Mouse (Mus musculus): ENCODE data around the gene Rab31.
A peak's percentile ranks its signal among the peaks of the same experiment; 100 is the strongest.

The Rab31 gene

DNA sequence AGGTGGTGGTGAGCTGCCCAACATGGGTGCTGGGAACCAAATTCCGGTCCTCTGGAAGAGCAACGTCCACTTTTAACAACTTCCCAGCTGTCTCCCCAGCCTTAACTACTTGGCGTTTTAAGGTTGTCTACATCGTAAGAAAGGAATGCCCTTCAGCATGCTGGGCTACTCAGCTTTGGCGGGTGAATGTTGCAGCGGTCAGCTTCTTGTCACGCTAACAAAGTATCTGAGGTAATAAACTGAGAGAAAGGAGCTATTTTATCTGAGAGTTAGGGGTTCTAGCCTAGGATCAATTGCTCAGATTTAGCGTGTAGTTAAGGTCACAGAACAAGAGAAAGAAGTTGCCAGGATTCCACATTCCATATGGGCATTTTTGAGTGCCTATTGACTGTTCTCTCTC lies 71.2 kb downstream of the Rab31 start:
- DNase-seq, result no peak

DNA sequence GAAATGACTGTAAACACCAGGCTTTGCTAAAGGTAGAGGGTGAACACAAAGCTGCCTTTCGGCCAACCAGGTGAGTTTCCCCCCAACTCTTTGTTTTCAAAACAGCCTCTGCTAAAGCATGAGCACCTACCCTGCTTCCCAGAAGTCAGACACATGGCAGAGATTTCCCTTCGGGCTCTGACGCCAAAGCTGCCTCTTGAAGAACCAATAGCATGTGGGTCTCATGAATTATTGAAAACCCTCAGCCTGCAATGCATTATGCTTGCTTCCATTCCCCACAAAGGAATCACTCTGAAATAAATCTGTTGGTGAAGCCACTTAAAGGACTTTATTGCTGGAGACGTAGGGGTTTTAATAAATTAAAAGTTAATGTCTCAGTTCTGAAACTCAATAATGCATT lies 72.5 kb downstream of the Rab31 start:
- DNase-seq, result no peak

DNA sequence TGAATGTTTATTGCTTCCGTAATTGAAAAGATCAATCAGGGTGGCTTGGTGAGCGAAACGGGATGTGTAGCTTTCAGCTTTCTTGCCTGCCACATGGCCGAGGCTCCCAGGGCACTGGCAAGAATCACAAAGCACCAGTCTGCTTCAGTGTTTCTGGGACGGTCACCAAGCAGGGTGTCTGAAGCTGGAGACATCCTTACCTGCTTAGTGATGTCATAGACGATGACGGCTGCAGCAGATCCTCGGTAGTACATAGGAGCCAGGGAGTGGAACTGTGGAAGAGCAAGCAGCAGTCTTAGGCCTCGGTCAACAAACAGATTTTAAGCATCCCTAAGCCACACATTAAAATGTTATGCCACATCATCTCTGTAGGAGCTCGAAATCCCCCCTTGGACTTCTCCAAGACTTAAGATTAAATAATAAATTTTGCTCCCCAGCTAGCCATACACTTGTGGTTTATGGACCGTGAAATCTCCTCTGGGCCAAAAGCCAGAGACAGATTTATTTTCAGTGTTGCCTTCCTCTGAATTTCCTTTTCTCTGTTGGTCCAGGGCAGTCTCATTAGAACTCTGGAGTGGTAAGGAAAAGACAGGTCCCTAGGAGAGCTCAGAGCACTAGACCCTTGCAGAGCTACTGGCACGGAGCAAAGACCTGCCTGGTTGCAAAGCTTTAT lies 74.6 kb downstream of the Rab31 start:
- no peak for DNase-seq

DNA sequence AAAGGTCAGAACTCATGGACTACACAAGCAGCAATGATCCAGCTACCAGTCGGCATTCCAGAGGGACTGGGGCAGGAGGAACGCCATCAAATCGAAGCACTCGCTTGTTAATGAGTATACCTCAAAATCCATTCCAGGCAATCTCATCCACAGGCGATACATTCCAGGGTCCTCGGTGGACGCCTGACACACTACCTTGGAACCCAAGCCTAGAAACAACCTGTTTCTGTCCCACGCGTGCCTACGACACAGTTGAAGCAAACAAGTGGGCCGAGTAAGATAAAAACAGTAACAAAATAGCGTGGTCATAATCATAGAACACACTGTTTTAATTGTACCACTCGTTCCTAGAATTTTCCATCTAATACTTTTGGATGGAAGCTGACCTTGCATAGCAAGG lies 75.6 kb downstream of the Rab31 start:
- DNase-seq, result no peak

DNA sequence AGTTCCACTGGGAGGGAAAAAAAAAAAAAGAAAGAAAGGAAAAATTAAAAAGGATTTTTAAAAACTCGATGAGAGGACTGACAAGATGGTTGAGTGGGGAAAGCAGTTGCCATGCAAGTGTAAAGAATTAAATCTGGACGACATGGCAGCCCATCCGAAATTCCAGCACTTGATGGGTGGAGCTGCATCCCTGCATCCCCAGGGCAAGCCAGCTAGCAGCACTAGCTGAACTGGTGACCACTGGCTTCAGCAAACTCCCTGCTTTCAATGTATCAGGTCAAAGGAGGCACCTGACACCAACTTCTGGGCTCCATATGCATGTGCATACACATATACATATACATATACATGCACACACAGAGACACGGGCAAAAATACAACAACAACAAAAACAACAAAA lies 80.3 kb downstream of the Rab31 start:
- DNase-seq, result no peak

DNA sequence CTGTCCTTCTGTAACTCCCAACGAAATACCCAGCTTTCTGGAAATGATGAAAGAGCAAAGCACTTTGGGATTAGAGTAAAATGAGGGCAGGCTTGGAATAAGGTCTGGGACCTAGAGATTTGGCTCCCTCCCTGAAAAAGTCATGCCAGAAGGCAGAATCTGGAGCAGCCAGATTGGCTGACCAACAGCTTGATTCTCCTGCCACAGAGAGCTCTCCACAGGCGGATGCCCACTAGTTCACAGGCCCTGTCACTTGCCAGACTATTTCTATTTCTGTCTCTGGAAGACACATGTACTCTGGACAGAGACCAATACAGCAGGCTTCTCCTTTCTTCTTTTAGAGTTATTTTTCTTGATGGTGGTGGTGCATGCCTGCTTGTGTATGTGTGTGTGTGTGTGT lies 88.8 kb downstream of the Rab31 start:
- DNase-seq, result no peak

DNA sequence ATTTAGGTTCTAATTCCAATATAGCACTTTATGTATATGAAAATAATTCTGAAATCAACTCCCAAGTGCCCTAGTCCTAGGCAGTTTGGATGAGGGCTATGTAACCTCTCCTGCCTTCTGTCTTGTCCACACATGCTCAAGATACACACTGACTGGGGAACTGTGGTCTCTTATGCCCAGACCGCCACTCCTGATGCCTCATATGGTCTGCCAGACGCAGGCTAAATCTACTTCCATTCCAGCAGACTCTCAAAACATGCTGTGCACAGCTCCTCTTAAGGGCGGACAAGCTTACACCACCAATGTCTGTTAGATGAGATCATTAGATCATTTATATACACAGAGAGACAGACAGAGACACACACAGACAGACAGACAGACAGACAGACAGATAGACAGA lies 89.2 kb downstream of the Rab31 start:
- DNase-seq, result no peak

DNA sequence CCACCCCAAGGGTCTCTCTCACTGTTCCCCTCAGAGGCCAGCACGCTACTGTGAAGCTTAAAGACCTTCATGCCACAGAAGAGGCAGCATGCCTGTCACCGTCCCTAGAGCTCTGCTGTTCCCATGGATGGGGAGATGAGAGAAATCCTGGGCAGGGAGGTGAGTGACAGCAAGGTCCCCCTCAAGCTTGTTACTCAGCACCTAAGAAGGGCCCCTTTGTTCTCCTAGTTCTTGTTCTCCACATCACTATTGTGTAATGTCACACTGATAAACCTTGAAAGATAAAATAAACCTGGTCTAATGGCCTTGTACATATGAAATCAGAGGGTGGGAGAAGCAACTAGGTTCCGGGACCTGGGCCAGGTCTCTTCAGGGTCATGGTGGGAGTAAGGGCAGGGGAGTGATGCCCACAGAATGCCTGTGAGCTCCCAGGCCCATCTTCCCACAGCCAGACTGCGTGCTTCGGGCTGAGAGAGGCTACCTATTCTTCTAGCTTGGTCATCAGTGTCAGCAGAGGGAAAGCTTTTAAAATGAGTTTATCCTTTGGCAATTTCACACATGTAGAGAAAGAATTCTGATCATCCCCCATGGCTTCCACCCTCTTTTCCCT lies 90.4 kb downstream of the Rab31 start:
- no peak for DNase-seq

DNA sequence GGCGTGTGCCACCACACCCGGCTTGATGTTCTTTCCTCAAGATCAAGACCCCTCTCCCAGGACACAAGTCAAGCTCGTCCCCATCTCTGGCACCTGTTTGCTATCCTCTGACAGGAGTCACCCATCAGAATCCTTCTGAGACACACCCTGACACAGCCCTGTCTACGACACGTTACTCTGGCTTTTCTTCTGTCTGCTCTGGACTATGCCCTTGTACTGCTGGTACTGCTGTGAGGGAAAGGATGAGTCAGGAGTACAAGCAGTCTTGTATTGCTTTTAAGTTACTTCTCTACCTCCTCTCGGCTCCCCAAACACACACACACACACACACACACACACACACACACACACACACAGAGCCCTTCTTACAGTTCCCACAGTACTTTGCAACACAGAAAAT lies 91.0 kb downstream of the Rab31 start:
- DNase-seq, result no peak

DNA sequence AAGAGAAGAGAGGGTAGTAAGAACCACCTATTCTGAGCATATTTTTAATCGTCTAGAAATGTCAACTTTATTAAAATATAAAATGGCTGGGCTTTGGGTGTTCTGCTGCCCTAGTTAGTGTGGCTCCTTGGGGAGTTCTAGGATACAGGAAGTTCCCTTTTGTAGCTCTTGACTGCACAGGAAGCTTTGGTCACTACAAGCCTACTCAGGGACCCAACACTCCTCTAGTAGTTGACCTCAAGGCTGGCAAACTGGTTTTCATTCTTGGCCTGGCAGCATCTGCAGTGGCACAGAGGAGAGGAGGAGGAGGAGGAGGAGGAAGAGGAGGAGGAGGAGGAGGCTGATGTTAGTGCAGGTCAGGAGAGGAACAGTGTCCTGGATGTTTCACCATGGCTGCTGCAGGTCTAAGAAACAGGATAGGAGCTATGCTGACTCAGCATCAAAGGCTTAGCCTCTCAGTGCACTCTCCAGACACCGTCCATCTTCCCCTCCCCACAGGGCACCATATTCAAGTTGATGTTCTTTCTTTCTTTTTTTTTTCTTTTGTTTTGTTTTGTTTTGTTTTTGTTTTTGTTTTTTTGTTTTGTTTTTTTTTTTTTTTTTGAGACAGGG lies 91.6 kb downstream of the Rab31 start:
- no peak for DNase-seq

DNA sequence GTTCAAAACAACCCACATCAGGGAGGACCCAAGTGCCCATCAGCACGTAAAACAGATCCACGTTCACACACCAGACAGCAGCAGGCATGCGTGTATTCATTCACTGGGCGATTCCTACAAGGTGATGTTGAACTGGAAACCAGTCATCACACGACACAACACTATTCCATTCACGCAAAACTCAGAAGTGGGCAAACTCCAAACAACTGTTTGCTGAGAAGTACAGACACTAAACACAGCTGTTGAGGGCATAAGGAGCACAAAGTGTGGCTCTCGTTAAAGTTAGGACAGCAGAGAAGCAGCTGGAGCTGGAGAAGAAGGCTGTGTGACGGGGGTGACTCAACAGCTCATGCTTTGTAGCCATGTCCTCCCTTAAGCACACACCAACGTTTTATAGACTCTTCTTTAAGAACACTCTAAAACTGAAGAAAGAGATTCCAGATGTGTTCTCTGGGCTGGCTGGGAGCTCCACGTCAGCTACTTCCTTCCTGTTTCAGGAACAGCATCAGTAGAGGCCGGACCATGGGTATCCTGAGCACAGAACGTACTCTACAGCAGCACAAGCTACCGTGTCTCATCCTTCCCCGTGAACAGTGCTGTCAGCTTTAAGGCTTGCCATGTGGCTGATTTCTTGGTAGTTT lies 92.6 kb downstream of the Rab31 start:
- DNase-seq, result peak in 1 of 2 experiments; percentile 44

DNA sequence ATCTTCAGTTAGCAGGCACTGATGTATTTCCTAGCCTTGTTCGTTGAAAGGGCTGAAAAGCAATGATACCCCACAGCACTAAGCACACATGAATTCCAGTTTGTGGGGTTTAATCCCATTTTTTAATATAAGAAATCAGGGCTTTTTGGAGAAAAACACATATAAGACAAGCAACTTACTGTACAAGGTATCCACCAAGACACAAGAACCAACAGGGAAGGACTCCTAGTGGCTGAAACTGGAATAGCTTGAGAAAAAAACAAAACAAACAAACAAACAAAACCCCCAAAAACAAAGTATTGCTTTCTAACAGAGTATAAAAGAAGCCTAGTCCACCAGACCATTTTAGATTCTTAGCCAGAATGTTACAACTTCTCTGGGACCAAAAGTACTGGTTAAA lies 94.8 kb downstream of the Rab31 start:
- DNase-seq, result no peak

DNA sequence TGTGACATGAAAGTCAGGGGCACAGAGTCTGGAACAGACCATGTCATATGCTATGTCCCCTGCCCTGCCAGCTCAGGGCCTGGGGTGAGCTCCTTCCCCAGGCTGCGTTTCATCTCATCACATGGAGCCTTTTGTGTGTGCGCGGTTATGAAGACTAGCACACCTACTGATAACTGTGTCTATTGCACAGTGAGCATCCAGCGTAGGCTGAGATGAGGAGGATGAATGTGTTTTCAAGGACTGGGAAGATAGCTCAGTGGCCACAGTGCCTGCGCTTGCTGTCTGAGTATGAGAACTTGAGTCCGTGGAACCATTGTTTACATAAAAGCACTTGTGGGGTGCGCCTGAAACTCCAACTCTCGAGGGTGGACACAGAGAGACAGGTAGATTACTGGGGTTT lies 96.0 kb downstream of the Rab31 start:
- no peak for DNase-seq

DNA sequence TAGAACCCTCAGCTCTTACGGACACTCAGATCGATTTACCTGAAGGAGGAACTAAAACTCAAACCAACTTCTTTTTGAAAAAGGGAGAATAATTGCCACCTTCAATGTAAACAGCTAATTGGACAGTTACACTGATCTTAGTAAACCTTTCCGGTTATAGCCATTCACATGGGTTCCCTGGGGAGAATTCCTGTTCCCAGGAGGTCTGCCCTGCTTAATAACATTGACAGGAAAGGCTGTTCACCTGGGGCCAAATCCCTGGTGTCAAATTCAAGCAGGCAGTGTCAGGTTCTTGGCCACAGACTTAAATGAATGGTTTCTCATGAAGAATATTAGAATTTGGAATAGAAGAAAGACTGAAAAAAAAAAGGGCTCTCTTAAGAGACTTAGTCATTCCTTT lies 96.6 kb downstream of the Rab31 start:
- DNase-seq, result no peak

DNA sequence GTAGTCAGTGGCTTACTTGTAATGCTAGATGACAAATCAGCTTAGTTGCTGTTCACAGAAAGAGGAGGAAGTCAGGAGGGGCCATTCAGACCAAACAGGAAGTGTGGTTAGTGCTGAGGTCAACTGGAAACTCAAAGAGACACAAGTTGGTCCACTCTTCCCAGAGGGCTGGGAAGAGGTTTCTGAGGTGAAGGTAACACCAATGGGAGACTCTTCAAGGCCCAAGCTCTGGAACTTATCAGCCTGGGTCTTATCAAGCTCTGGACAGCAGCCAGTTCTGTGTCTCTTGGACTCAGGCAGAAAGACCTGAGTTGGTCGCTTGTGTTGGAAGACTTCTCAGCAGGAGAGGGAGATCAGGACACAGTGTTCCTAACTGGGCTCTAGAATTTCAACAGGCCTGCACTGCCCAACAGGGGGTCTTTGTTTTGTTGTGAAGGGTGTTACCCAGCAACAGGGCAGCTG lies 97.8 kb downstream of the Rab31 start:
- no peak for DNase-seq

DNA sequence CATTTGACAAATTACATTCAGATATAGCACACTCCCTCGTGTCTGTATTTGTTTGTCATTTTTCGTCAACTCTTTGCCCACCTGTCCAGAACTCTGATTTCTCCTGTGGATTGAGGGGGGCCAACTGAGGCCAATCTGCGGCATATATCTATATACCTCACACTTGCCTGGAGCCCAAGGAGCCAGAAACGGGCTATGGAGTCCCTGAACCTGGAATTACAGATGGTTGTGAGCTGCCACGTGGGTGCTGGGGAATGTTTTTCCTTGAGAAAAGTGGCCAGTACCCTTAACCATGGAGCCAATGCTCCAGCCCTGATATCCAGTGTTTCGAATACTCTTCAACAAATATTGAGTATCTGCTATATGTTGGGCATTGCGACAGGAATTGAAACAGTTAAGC lies 99.6 kb downstream of the Rab31 start:
- DNase-seq, result no peak

DNA sequence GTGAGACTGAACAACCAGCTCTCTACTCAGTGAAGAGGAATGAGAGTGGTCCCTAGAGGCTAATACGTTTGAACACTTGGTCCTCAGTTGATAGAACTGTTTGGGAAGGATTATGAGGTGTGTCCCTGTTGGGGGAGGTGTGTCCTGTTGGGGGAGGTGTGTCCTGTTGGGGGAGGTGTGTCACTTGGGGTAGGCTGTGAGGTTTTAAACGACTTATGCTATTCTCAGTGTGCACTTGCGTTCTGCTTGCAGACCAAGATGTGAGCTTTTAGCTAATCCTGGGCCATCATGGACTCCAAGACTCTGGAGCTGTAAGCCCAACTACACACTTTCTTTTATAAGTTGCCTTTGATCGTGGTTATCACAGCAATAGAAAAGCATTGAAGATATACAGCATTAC lies 103.5 kb downstream of the Rab31 start:
- DNase-seq, result no peak

DNA sequence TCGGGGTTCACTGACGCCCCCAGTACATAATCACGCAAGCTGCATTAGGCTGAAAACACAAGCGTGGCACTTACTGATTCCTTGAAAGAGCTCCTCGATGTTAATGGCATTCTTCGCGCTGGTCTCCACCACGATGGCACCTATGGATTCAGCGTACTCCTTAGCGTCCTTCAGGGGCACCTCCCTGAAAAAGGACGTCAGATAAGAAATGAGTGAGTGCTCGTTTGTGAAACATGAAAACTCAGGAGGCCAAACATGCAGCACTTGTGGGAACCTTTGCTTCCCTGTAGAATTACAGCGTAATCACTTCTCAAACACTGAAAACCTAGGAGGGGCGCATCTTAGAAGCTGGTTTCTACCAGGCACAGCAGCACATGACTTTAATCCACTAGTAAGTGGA lies 104.8 kb downstream of the Rab31 start:
- DNase-seq, result no peak

DNA sequence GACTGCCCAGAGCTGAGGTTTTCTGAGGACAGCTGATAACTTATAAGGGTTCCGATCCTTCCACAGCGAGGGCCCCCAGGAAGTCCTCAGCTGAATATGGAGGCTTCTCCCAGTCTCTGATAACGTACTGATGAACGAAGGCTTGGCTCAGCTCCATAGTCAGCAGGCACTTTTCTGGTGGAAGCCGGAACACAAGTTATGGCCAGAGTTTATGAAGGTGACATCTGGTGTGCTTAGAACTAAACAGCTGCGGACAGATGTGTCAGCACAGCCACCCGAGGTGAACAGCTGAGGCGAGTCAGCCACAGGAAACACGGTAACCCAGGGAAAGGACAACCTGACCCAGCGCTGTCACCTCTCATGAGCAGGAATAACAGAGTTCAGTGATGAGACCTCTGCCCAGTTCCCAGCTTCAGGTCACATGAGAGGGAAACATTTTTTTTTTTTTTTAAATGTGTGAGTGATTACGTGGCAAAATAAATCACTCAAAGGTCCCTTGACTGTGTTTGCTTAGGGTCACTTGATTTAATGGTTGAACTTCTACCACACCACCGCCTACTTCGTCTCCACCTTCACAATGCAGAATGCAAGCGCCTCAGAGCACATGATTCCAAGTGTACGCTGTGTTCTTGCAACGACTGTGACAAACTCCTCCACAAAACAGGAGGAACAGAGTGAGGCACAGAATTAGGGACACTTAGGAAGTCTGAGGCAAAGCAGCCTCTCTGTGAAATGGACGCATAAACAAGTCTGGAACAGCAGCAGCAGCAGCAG lies 106.0 kb downstream of the Rab31 start:
- DNase-seq, result peak; percentile 65 to 81

DNA sequence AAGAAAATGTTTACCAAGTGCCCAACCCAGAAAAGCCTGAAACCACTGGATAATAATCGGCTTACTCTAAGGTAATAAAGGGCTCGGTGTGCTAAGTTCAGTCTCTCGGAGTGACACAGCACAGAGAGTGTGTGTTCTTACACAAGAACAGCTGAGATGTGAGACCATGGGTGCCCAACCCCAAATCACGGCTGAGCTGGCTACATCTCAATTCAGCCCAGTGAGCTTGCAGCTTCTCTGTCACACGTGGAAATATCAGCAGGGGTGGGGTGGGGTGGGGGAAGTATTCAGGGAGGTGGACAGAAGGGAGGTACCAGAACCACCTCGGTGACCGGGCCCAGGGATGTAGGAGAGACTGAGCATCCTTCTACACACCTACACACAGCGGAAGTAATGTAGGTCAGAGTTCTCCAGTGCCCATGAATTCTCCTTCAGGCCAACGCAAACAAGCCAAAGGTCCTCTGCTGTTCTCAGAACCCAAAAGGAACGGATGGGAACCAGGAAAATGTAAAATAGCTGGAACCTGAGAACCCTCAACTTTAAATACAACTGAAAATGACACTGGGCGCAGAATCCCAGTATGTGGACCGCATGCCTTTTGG lies 106.7 kb downstream of the Rab31 start:
- DNase-seq, result no peak

DNA sequence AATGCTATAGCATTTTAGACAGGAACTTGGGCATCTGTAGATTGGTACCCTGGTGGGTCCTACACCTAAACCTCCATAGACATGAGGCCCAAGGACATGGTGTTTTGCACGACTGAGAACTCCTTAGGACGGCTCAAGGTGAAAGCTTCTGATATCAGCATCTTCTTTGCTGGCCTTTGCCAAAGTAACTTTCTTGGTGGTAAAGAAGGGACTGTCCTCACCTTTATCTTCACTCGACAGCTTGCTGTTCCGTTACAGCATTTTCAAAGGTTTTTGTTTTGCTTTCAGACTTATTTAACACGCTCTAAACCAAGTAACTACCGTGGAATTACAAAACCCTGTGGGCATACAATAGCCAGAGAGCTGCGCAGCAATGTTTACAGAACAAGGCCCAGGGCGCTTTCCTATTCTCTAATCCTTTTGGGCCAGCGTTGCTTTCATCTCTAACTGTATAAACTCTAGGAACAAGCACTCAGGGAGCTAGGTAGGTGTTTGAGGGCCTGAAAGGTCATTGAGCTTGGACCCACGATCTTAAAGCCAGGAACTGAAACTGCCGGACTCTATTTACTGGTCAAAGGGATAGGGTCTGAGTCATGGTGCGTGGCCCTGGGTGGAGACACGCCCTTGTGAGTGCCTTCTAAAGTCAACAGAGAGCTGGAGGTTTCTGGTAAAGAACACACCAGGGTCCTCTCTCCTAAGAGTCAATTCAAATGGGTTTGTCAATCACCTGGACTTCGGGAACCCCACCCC lies 109.0 kb downstream of the Rab31 start:
- peak; percentile 71 to 80 for DNase-seq

DNA sequence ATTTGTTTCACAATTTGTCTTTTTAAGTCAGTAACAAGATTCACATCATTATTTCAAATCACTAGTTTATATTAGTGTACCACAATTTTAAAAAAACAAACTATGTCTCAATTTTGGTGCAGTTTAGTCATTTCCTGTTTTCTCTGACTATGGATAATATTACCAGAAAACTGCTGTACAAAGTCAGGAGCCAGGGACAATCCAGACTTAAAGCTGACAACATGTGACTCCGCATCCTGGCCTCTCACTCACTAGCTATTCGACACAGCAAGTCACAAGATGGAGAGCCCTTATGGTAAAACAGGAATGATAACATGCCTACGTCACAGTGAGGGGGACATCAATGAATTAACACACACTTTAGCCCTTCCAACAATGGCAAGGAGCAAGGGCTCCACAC lies 109.9 kb downstream of the Rab31 start:
- no peak for DNase-seq

All from lung, adult 18-20 months (tissue).